Mouse (Mus musculus): Measurements from ENCODE around the gene Ctrc. TPM values are rescaled to one million over a fixed set of nuclear protein-coding genes. Genes with fewer than 3 reads are reported as not detected.

Ctrc gene
- total RNA-seq (2021): not detected

DNA sequence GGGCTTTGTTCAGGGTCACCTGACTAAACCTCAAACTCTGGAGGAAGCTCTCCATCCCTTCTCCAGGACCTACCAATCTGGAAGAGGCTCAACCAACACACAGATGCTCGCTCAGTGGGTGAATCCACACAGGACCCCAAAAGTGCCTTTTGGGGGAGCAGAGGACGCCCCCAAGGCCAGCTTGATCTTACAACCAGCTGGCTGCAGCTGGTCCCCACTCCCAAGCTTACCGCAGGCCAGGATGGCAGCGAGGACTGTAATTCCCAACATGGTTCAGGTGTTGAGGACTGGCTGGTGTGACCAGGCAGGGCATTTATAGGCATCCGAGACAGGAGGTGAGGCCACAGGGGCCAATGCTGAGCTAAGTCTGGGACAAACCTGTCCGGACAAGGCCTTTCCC lies at the start of gene Ctrc:
Gene Ctrc (minus strand): TSS at position 361 of the 400 bp plus-strand sequence.
- DNase-seq: no peak
- intact Hi-C loops (cut with DNase I): no loop called here

DNA sequence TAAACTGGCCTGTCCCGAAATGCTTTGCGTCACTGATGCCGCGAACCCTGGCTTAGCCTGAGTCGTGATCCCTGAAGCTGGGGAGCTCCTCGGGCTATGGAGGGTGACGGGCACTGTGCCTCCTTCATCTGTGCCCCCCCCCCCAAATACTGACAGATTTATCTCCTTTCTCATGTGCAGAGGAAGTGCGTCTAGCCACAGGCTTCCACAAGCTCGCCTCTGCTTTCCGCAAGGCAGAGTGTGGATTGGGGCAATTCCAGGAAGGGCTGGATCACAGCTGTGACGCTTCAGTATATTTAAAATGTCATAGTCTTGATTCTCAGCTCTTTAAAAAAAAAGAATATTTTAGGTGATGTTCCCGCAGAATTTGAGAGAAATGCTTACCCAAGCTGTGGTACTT lies 49.6 kb upstream of the Ctrc start:
- no peak for DNase-seq
- intact Hi-C loops (cut with DNase I): no loop called here

DNA sequence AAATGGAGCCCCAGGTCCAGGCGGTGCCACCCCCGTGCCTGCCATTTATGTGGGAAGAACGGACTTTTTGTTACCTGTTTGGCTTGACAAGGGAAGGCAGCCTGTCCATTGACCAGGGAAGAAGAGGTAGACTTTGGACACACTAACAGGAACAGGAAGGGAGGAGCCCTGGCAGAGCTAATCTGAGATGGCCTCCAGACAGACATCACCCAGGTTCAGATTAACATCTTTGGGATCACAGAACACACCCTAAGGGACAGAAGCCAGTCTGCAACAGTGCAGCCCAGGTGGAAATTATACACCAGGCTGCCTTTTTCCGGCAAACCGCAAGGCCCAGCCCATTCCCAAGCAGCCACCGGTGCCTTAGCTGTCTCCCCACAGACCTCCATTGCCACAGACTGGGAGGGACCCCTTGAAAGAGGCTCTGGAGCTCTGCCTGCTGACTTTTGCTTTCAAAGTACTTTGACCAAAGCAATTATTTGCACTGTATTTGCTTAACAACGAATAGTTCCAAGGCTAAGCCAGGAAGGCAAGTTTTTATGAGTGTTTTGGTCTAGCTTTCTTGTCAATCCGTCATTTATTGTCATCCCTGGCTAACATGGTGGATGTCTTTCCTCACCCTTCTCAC lies 47.1 kb upstream of the Ctrc start:
- DNase-seq: no peak
- intact Hi-C loops (cut with DNase I): no loop called here

DNA sequence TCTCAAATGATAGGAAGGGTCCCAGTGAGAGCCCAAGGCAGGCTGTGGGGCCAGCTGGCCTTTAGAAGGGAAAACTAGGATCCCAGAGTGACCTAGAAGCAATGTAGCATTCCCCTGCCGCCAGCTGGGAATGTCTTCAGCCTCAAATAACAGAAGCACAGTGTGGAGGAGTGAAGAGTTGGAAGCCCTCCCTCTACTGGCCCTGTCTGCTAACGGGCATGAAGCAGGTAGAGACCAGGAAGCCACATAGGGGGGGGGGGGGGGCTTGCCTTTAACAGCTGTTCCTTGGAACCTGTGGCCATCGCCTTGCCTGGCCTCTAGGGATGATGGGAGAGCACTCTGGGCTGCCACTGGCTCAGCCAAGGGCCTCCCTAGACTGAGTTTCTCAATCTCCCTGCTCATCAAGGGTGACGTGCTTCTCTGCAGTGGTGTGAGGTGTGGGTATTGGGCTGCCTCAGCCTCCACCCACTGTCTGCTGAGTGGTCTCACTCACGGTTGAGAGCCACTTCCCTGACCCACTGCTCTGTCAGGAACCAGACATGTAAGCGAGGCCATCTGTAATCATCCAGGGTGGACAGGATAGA lies 40.3 kb upstream of the Ctrc start:
- intact Hi-C loops (cut with DNase I): no loop called here
- no peak for DNase-seq

DNA sequence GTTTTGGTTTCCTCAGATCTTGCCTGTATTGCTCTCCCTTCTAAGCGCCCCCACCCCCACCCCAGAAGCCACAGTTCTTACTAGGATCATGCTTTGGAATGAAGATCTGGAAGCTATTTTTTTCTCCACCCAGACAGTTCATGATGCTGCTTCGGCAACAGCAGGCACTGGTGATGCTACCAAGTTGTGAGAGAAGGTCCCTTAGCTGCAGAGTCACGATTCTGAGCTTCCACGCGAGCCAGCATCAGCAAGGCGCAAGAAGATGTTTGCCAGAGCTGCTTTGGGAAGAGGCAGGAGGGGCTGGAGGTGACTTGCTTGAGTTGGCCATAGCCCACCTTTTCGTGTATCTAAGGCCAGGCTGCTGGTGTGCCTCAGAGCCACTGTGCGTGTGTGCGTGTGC lies 39.3 kb upstream of the Ctrc start:
- intact Hi-C loops (cut with DNase I): no loop called here

DNA sequence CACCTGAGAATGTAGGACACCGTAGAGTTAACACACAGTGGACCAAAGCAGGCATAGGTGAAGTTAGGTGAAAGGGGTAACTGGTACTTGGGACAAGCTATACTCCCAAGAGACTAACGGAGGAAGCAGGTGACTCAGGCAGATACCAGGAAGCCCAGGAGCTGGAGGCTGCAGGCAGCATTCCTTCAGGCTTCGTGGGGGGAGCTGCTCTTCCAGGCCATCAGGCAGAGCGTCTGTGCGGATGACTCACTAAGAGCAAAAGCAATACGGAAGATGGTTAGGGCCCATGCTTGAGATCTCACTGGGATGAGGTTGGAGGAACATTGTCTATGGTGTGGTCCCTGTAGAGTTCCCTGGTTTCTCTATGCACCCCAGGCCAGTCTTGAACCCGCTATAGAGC lies 36.7 kb upstream of the Ctrc start:
- DNase-seq: no peak
- intact Hi-C loops (cut with DNase I): no loop called here

More for the DNA sequence above, 39.3 kb upstream of the Ctrc start:
- no peak for DNase-seq

DNA sequence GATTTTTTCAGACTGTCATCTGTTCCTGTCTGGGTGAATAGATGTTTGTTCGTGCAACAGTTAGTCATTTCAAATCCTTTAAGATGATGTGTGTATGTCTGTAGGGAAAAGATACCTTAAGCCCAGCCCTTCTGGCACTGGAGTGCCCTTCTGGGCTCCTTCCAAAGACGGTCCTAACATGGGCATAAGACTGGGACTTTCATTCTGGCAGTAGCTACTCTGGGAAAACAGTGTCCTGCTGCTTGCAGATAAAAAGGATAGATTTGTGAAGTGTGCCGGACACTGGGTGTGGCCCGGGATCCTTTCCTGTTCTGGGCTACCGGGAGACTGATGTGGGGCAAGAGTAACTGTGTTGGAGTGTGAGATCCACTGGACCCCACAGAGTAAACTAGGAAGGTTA lies 35.8 kb upstream of the Ctrc start:
- no peak for DNase-seq
- intact Hi-C loops (cut with DNase I): no loop called here

- intact Hi-C loops (cut with DNase I): no loop called here
- DNase-seq: no peak
These were observed 35.2 kb upstream of the Ctrc start for GRCm38 (mm10) chr4:141881289-141881914.

- intact Hi-C loops (cut with DNase I): loop anchor here (10.0 kb wide), 1 partner anchor 215 kb away; no protein-coding TSS in a partner anchor
- no peak for DNase-seq
These were observed 33.7 kb upstream of the Ctrc start for GRCm38 (mm10) chr4:141879875-141880274.

- intact Hi-C loops (cut with DNase I): loop anchor here (10.0 kb wide), 1 partner anchor 216 kb away; no protein-coding TSS in a partner anchor
- DNase-seq: no peak
These were observed 32.9 kb upstream of the Ctrc start for GRCm38 (mm10) chr4:141879074-141879473.

DNA sequence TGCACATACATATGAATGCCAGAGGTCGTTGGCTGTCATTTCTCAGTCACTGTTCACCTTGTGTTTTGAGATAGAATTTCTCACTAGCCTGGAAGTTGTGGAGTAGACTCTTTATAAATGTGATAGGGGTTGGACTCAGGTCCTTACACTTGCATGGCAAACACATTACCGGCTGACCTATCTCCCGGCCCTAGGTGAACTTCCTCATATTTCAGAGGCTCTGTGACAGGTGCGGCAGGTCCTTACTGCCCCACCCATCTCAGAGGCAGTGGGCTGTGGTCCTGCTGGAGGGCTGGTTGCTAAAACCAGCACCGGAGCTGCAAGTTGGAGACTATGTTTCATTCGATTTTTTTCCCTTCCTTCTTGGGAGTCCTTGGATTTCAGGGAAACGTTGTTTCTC lies 32.5 kb upstream of the Ctrc start:
- DNase-seq: no peak
- intact Hi-C loops (cut with DNase I): loop anchor here (10.0 kb wide), 1 partner anchor 216 kb away; no protein-coding TSS in a partner anchor

DNA sequence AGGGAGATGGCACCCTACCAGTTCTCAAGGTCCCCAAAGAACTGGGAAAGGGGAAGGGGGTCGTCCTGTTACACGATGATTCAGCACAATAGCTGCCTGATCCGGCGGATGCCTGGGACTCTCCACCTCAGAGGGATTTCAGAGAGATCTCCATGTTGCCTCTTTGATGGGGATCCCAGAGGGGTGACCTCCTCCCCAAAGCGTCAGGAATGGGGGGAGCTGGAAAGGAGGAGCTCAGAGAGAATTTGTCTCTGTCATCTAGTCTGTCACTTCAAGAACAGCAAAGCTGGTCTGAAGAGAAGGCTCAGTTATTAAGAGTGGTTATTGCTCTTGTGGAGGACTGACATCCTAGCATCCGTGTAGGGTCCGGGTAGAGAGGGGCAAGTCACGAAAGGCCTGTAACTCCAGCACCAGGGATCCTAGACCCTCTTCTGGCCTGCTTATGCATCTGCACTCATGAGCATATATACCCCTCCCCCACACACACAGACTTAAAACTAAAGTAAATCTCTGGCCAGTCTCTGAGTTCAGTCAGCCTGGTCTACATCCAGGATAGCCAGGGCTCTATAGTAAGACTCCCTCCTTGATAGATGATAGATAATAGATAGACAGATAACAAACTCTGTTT lies 29.4 kb upstream of the Ctrc start:
- no peak for DNase-seq
- intact Hi-C loops (cut with DNase I): loop anchor here (10.0 kb wide), 1 partner anchor 219 kb away; no protein-coding TSS in a partner anchor

GRCm38 (mm10) chr4:141874601-141875460 lies 28.7 kb upstream of the Ctrc start, which contains the start of gene Efhd2:
Efhd2 (minus strand) TSS chr4:141874920.
- peak; percentile 85 to 87 for DNase-seq
- intact Hi-C loops (cut with DNase I): loop anchor here (5.0 to 10.0 kb wide), 2 partner anchors 37 to 220 kb away; no protein-coding TSS in a partner anchor

- DNase-seq: no peak
- intact Hi-C loops (cut with DNase I): loop anchor here (5.0 to 10.0 kb wide), 2 partner anchors 38 to 221 kb away; no protein-coding TSS in a partner anchor
These were observed 28.0 kb upstream of the Ctrc start for GRCm38 (mm10) chr4:141874111-141874600.

GRCm38 (mm10) chr4:141872977-141873376 lies 26.8 kb upstream of the Ctrc start:
- intact Hi-C loops (cut with DNase I): loop anchor here (5.0 to 10.0 kb wide), 2 partner anchors 39 to 222 kb away; no protein-coding TSS in a partner anchor
- no peak for DNase-seq

DNA sequence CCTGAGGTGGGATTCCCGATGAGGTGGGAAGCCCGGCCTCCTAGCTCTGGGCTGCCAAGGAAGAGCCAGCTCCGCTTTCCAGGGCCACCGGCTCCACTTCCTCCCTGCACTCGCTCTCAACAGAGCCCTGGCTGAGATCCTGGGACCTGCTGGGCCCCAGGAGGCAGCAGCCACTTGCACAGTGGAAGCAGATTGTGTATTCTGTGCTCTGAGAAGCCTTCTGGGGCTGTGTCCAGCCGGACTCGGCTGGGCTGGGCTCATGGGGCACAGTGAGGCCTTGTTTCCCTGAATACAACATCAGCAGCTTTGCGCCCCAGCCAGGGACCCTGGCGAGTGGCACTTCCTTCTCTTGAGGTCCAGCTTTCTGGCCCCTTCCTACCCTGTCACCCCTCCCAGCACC lies 25.8 kb upstream of the Ctrc start:
- DNase-seq: no peak
- intact Hi-C loops (cut with DNase I): loop anchor here (5.0 to 10.0 kb wide), 2 partner anchors 40 to 223 kb away; no protein-coding TSS in a partner anchor

GRCm38 (mm10) chr4:141871333-141871725 lies 25.2 kb upstream of the Ctrc start:
- no peak for DNase-seq
- intact Hi-C loops (cut with DNase I): loop anchor here (5.0 to 10.0 kb wide), 2 partner anchors 41 to 223 kb away; no protein-coding TSS in a partner anchor

DNA sequence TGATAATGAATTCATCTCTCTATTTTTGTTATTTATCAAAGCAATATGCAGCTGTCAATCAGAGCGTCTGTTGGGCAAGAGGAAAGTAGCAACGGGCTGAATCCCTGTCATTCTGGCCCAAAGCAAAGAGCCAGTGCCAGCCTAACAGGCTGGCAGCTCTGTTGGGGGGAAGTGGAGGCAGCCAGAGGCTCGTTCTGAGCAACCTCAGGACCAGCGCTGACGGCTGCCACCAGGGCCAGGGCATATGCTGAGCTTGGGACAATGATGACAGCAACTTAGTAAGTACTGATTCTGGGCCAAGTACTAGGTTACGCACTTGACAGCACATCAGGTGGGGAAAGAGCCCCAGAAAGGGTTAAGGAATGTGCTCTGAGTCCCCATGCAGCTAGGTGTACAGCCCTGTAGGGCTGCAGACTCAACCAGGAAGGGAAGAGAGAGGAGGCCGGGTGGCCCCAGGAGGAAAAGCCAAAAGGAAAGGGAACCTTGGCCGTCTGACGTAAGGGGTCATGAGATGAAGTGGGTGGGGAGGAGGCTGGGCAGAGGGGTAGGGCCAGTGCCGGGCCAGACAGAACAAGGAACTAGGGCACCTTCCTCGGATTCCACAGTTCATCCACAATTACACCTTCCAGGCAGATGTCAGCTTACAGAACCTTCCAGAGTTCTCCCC lies 24.6 kb upstream of the Ctrc start:
- intact Hi-C loops (cut with DNase I): loop anchor here (5.0 to 10.0 kb wide), 2 partner anchors 42 to 224 kb away; no protein-coding TSS in a partner anchor
- DNase-seq: peak in 1 of 2 experiments; percentile 48
